Mouse (Mus musculus) adrenal gland, adult 2 months (tissue): ENCODE measurements around the gene Phactr2. TPM values are rescaled to one million over a fixed set of nuclear protein-coding genes. Genes with fewer than 3 reads are reported as not detected.

ENCODE experiments used
- DNase-seq: peaks from one replicate; pipeline ENCODE4 v3.0.0; 2021
- polyA plus RNA-seq: library from polyadenylated mRNA; depleted of rRNA; stranded (reverse); fragments of >200 nt; gene quantifications from 2 replicates; pipeline ENCODE4 v1.2.3, GENCODE M21; 2012
- total RNA-seq, 2 experiments: library from RNA; stranded (reverse); gene quantifications; 2 replicates each; pipeline ENCODE4 v1.2.3; 2021

Gene Phactr2
- total and polyA plus RNA-seq, 3 experiments, result 8.0 to 27.2 (median 26.8) TPM

DNA sequence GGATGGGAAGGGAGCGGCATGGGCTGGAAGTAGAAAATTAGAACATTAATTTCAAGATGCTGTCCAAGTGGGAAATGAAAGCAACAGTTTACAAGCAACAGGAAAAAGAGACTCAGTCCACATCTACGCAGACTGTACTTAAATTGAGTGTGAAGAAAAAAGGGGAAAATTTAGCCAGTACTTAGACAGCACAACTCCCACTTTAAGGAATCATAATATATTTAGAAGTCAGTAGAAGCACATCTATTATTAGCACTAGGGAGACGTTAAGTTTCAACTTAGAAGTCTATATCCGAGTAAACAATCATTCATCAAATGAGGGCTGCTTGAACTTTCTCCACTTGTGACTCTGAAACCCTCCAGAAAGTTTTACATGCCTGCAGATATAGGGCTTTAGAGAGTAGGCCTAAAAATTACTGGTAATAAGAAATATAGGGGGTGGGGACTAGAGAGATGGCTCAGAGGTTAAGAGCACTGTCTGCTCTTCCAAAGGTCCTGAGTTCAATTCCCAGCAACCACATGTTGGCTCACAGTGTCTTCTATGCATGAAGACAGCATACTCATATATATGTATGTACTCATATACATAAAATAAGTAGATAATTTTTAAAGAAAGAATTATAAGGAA, 142.7 kb downstream of the Phactr2 start:
- no peak for DNase-seq

DNA sequence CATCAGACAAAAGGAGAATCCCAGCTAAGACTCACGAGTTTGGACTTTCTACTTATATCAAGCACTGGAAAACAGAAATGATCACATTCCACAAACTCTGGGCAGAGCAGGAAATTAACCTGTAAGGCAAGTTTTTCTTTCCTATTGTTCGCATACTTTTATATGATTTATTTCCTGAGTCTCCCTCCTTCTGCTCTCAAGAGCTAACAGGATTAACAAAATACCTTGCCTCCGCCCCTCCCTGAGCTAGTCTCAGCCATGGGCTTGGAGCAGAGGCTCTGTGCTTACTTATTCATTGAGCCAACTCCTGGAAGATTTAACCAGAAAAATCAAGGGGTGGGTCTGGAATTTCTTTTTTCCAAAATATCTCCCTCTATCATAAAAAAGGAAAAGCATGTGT, 145.6 kb downstream of the Phactr2 start:
- no peak for DNase-seq

DNA sequence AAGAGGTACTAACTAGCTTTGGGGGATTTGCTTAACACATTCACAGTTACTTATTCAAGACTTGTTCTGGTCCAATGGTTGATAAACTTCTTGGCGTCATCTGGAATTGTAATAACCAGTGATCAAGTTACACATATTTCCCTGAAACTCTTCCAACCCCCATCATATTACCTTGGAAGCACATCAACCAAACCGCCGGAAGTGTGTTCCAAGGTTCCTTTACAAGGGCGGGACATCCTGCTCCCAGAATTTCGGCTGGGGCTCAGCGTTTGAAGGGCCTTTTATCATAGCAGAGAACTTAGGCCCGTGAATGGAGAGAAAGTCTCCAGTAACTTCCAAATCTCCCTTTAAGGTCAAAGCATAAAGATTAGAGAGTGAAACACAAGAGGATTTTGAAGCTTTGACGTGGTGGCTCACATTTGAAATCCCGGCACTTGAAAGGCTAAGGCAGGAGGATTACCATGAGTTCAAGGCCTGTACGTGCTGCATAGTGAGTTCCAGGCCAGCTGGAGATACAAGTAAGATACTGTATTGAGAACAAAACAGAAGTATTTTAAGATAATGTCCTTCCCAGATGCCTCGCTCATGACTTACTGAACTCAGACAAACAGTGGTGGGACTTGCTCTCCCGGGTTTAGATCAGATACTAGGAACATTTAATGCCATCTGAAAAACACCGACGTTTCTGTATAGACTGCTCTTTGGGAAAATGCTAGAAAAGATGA, 147.9 kb downstream of the Phactr2 start:
- DNase-seq, result no peak

DNA sequence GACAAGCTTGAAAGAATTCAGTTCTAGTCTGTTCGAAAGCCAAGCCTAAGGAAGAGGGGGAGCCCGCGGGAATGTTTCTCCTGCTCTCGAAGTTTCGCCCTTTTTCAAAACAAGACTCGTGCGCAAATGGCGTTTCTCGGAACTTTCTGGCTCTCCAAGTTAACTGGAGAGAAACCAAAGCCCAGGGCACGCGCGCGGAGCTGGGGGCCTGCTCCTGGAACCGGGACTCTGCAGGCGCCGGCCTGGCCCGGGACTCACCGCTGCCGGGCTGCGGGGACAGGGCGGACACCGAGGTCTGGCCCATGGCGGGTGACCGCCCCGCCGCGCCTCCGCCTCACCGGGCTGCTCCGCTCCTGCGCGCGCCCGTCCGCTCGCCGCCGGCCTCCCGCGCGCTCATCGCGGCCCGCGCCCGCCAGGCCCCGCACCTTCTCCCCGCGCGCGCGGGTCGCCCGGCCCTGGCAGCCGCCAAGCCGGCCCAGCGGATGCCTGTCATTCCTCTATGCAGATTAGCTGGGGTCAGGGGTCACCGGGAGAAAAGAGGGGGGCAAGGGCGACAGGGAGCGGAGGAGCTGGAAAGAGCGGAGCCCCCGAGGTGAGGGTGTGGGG, 150.3 kb downstream of the Phactr2 start:
- peak; percentile 83 for DNase-seq

DNA sequence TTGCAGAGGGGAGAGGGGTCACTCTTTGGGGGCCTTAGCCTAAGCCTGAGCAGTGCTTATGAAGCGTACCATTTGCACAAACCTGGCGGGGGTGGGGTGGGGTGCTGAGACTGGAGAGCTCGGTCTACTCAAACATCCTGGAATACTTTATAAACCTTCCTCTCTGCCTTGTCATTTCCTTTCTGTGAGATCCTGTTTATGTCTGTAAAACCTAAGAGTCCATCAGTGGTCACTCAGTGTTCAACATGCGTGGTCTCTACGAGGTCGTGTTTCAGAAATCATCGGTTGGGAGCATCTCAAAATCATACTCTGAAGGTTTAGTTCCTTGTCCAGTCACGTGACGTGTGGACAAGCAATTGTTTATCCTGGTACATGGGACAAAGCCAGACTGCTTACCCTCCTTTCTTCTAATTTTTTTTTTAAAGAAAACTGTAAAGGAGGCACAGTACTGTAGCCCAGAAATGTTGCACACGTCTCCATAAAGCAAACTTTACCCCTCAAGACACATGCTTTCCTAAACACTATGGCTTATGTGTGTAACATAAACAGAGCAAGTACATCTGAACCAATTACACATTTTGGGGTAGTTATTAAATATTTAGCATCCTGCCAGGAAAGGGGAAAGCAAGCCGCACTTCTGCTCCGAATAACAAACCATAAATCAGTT, 150.9 kb downstream of the Phactr2 start:
- DNase-seq, result no peak

DNA sequence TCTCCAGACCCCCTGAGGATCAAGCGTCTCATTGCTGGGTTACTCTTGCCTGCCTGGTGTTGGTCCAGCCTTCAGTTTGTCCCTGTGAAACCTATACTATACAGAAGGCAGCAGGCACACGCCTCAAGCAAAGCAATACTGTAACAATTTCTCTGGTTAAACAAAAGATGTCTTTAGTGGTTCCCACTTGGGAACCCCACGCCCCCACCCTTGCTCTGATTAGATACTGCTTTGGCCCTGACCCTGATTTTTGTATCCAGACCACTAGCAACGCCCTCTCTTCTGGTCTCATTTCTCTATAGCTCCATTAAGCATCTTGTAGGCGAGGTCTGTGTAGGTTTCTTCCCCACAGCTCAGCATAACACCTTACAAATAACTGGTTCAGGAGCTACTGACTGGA, 159.2 kb downstream of the Phactr2 start:
- no peak for DNase-seq

DNA sequence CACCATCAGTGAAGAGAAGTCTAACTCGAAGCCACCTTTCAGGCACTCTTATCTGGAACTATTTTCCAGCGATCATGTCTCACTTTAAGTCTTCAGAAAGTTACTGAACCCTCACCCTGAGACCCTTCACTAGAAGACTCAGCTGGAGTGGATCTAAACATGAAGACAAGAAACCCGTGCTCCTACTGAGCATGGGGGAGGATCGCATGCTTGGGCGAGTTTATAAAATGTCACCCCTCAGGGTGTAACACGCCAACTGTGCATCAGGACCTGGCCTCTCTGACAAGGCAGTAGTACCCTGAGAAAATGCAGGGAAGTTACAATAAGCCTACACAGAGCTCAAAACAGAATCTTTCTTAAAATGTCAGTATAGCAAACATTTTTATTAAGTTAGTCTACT, 161.6 kb downstream of the Phactr2 start:
- DNase-seq, result no peak

DNA sequence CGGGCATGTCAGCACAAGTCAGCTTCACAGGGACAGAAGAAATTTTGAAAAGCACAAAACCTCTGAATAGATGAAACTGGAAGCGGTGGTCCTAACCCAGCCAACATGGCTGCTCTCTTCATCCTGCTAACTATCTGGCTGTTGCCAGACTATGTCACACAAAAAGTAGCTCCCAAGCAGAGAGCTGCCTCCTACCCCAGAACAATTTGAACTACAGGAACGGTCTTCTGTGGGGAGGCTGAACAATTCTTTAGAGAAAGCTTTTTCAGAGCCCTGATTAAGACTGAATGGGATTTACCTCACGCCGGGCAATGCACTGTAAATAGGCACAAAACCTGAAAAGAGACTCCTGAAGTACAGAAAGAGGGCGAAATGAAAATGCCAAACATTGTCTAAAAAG, 162.6 kb downstream of the Phactr2 start:
- DNase-seq, result no peak

DNA sequence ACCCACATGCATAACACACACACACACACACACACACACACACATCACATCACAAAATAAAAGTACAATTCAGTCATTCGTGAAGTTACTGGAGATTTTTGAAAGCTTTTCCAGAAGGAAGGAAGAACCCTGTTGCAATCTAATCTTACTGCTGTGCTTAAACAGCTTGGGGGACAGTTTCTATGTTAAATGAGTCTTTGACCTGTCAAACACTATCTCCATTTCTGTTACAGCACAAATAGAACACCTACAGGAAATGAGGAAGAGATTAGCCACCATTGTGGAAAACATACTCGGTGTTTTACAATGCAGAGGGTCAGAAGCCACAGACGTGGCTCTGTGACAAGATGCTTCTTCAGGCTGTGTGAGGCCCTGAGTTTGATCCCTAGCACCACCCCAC, 164.1 kb downstream of the Phactr2 start:
- DNase-seq, result no peak

DNA sequence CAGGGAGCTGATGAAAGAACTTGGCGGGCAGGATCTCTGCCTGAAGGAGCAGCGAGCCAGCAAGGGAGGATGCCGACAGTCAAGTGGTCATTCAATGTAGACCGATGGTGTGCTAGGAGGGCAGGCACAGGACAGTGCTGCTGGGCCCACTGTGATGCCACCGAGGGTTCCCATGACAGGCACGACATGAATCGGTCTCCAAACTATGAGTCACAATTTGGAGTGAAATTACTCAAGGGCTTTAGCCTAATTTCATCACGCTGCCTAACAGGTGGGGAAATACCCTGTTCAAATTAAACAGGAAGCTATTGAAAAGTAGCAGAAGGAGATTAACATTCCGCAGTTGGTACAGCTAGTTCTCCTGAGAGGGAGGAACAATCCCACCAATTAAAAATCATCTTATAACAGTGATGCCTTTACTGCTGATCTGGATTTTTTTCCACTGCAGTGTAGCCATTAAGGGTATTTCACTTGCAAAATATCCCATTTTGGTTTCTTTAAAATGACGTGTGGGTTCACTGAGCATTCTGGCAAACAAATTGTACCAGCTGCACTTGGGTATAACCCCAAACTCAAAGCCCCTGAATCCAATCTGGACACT, 169.5 kb downstream of the Phactr2 start:
- DNase-seq, result peak; percentile 23

DNA sequence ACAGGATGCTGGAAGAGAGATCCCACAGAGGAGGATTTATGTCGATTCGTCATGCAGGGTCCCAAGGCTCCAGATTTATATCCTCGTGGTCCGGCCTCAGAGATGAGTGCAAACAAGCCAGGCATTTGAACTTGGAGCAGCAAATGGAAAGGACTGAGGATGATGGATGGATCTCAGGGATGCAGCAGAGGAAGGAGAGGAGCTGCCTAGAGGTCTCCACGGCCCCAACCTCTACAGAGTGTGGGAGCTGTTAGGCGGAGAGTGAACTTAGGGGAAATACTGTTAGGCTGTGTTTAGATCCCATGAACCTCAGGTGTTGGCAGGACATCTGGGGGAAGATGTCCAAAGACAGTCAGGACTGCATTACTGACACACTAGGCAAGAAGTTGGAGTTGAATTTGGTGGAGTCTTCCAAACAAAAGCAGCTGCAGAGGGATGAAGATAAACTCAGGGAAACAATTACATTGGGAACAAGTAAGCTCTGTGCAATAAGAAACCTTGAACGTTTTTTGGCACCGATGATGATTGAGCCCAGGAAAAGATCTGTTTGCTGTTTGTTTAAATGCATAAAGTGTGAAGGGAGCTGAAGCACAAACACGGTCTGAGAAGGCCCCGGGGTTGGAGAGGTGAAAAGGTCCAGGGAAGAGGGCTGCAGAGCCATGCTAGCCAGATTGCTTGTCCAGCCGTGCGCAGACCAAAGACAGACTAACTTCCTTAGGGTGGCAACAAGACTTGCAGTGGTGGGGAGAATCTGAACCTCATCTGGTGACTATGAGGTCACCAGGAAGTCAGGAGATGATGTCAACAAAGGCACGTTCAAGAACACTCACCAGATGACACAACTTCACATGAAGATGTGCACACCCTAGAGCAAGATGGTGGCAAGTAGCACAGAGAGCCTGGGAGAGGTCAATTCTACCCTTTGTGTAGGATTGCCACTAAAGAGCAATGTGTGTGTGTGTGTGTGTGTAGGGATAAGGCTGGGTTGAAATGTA, 170.6 kb downstream of the Phactr2 start:
- DNase-seq, result no peak

DNA sequence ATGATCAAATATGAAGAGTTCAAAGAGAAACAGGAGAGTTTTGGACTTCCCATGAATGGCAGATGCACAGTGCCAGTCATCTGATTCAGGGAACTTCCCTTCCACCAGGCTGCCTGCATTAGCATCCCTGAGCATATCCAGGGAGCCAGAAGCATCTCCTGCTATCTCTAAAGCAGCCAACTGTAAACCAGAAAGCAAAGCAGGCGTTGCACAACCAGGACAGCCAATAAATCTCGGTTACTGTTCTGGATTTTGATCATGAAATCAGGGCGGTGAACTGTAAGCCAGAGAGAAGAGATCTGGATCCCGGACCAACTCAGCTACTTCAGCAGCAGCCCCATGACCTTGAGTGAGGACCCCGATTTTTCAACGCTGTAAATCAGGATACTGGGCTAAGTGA, 173.6 kb downstream of the Phactr2 start:
- peak; percentile 35 for DNase-seq

DNA sequence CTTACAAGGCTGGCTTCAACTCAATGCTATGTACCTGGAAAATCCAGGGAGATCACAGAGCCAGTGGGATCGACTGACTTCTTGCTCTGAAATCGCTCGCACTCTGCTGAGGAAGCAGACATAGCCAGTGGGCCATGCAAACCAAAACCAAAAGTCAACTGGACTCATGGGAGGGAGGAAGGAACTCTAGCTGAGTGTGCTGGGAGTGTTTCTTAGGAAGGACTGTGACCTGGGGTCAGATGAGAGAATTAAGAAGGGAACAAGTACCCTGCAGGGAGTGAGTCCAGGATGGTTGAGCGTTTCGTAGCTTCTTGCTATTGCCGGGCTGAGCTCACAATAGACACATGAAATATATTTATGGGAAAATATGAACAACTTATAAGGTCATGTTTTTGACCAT, 174.0 kb downstream of the Phactr2 start:
- DNase-seq, result peak; percentile 29

DNA sequence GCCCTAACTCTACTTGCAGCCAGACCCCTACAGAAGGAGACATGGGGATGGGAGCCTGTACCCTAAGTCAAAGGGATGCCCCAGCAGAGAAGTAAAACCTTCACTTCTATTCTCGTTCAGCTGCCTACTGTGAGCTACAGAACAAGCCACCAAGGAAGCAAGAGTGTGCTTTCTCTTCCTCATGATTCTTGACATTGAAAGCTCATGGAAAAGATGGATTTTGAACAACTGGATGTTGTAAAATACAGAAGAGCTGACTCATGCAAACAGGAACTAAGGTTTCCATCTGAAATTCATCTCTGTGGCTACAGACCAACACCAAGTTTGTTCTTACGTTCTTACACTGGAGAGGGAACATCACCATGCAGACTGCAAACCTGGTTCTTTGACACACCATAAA, 179.3 kb downstream of the Phactr2 start:
- DNase-seq, result no peak

DNA sequence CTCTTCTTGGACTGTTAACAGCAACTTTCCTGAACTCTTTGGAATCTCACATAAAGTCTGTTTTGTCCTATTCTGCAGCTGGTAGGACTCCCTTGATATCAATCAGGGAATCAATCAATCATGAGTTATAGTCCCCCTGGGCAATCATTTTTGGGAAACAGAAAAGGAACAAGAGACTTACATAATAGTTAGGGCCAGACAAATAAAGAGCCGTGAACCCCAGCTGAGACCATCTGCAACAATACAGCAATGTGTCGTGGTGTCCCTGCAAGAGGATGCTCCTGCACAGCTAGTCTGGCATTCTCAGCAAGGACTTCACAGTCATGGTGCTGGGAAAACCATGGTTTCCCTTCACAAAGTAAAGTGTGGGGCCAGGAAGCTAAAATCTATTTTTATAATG, 182.2 kb downstream of the Phactr2 start:
- no peak for DNase-seq

DNA sequence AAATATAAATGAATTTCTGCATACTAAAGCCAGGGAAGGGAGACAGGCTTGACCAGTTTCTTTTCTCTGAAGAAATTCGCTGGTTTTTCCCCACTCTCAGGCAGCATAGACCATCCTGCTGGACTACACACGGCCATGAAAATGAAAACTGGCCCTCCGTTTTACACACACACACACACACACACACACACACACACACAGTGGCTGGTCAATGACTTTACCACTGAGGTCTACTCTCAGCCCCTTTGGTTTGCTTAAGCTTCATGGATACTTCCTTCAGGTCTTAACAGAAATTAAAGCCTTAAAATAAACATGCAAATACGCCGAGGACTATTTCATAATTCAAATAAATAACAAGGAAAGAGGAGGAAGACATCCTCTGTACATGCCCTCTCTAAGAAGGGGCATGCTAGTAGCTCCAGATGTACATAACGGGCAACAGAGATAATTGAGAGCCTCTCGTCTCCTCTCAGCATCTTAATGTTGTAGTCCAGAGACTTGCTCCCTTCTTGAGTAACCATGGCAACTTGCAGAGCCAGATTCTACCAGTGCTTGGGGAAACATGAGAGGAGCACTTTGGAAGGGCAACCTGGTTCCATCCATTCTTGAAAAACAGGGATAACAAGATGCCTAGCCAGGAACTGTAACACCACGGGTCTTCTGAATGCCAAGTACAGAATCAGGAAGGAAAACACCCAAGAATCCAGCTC, 184.8 kb downstream of the Phactr2 start:
- no peak for DNase-seq

DNA sequence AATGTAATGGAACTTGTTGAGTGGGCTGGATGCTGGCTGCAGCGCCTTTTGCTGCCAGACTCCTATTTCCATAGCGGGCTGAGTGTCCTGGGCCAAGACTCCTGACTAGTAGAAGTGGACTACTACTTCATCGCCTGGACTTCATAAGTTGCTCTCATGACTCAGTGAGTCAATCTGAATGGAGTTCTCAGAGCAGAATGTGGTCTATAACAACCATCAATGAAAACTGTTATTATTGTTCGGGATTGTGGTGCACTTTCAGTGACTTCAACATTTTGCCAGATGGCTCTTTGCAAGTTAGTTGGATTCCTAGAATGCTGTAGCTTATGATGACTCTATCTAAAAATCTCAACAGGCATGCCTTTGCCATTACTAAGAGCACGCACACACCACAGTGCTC, 185.9 kb downstream of the Phactr2 start:
- no peak for DNase-seq

DNA sequence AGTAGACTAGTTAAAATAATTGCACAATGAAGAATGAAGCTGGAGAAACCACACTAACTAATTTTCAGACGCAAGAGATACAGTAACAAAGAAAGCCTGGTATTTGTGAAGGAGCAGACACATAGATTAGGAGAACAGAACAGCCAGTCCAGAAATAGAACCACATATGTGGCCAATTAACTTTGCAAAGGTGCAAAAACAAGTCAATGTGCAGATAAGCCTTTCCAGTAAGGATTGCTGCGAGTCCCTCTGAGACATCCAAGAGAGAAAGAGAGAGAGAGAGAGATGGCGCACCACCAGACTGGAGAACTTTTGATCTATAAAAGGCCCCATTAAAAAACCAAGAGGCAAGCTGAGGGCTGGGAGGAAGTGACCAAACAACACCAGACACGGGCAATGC, 190.8 kb downstream of the Phactr2 start:
- no peak for DNase-seq

DNA sequence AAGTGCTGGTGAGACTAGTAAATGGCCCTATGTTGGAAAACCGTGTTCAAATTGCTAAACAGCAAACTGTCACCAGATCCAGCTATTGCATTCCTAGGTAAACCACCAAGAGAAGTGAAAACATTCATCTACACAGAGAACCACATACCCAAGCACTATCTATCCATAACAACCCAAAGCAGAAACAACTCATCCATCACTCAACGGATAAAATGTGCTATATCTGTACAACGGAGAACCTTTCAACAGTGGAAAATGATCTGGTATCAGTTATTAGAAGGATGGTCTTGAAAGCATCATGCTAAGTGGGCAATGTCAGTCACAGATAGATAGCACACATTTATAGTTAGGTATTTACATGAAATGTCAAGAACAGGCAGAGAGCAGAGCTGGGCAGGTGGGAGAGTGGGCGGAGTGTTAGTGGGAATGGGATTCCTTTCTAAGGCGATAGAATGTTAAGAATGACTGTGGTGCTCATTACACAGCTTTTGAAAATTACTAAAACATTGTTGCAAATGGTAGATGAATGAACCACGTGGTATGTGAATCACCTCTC, 193.8 kb downstream of the Phactr2 start:
- no peak for DNase-seq

DNA sequence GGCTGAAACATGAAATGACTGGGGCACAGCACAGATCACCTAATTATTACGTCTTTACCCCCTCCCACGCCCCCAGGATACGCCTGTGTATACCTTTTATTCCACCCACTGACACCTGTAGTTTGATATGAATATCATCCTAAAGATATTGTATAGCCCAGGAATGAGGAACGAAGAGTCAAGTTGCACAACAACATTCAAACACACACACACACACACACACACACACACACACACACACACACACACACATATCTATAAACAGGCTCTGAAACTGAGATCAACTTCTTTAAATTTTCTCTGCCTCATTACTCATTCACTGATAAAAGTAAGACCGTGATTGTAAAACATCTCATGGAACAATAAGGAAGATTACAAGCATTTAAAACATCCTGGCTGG, 197.9 kb downstream of the Phactr2 start:
- DNase-seq, result no peak
